Comparison of ENCODE assay signal across 10 mouse cellular contexts in the genomic region with DNA sequence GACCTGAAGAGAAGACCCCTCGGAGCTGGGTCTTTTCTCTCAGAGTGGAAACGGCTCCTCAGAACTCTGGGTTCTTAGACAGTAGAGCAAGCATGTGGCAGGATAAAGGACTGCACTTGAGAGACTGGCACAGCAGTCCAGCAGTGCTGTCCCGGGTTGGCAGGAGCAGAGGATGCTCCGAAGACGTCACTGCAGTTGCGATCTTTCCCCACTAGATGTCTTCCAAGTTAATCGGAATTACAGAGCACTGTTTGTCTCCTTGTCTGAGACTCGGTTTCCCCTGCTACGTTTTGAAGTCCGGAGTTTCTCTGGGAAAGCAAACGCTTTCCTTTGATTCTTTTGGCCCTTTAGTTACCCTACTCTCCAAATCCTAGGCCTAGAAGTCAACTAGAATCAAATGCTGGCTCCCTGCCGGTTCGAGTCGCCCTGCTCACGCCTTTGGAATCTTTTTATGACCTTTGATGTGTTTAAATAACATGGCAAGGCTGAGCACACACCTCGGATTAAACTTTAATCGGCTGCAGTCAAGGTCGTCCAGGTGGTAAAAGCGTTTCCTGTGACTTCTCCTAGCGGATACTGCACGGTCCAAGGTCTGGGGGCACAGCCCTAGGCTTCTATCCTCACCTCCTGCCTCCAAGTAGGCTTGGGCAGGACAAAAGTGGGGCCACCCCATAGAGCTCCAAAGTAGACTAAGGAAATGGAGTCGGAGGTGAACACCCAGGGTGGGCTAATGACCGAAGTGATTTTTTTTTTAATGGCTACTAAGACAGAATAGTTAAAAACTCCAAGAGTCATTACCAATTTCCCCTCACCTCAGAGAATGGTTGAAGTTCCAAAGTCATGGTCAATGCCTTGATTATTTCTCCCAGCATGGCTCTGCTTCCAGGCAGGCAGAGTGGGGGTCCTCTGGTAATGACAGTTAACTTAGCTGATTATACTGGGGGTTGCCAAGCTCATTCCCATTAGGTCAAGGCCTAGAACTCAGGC. TPM values are rescaled to one million over a fixed set of nuclear protein-coding genes. Genes with fewer than 3 reads are reported as not detected.
DNase-seq lines count a peak whose midpoint lies in the region; ATAC-seq and TF ChIP-seq lines count a peak whose summit lies in the region.
"Had no signal": no experiment of that assay in that cellular context is flagged by ENCODE, and none has a peak within 500 bp of the region (broad histone marks: within the 10 kb centered on the region; RNA-seq: fewer than 3 reads in every experiment).

No protein-coding gene starts in this region.

- no peaks in the 10 kb centered on the region for H3K36me3 ChIP-seq in liver, adult 2 months (ENCODE audit: control insufficient read depth, insufficient read depth, low read length)
- no peaks in the 10 kb centered on the region for H3K36me3 ChIP-seq in embryonic facial prominence, embryonic 11.5 days (replicated peaks; ENCODE audit: control insufficient read depth, insufficient read depth, low read depth, low read length)
- H3K36me3 ChIP-seq in intestine, embryonic 14.5 days (ENCODE audit: control insufficient read depth, insufficient read depth, low read length) = no peaks in the 10 kb centered on the region

- 0 out of 2 replicates have a peak, but pooled peaks cover 4% of the 10 kb centered on the region for H3K4me1 ChIP-seq in liver, adult 2 months (ENCODE audit: control insufficient read depth, insufficient read depth, low read length)
- H3K4me1 ChIP-seq in embryonic facial prominence, embryonic 11.5 days (ENCODE audit: control insufficient read depth, insufficient read depth, low read length) = no peaks in the 10 kb centered on the region
- 0 out of 2 replicates have a peak, but pooled peaks cover 3% of the 10 kb centered on the region for H3K4me1 ChIP-seq in intestine, embryonic 14.5 days (replicated peaks; ENCODE audit: control insufficient read depth, insufficient read depth, low read length)

- TF ChIP-seq CTCF in liver, adult 2 months (IDR thresholded peaks at IDR 0.05; ENCODE audit: low read depth, low read length) = peak; percentile 74

- peak; percentile 66 for DNase-seq in liver, adult 2 months (ENCODE audit: extremely low read depth, low read depth, low spot score)
- DNase-seq in liver = no peak
- peak; percentile 73 for DNase-seq in ZHBTc4 (ENCODE audit: low read depth, low spot score)
- DNase-seq in embryonic facial prominence, embryonic 11.5 days (ENCODE audit: low spot score) = peak; percentile 83
- peak; percentile 87 for DNase-seq in intestine, embryonic 14.5 days (ENCODE audit: low spot score)
- peak; percentile 63 to 71 for DNase-seq in left cerebral cortex, postnatal 14 days (ENCODE audit: low spot score in 2 of 2)
- DNase-seq in neural tube, embryonic 10.5 days (ENCODE audit: extremely low spot score, low spot score) = peak; percentile 74

- WGBS in liver, adult 2 months = 10% methylated on average over 23 of the region's 23 CpGs
- 5% methylated on average over 23 of the region's 23 CpGs for WGBS in embryonic facial prominence, embryonic 11.5 days
- 7% methylated on average over 23 of the region's 23 CpGs for WGBS in intestine, embryonic 14.5 days

- intact Hi-C loops in left cerebral cortex, postnatal 14 days (cut with DNase I) = loop anchor here (5.0 to 10.0 kb wide), 2 partner anchors 304 to 567 kb away; no protein-coding TSS in a partner anchor

- no peak overlapping the region for H3K27ac ChIP-seq in liver, adult 2 months (replicated peaks; ENCODE audit: insufficient read depth, low read depth, low read length)
- H3K27ac ChIP-seq in embryonic facial prominence, embryonic 11.5 days (replicated peaks; ENCODE audit: low read depth, low read length) = no peak overlapping the region
- no peak overlapping the region for H3K27ac ChIP-seq in intestine, embryonic 14.5 days (ENCODE audit: low read depth)

- no peak for TF ChIP-seq POLR2A in liver, adult 2 months (IDR thresholded peaks at IDR 0.05; ENCODE audit: extremely low read depth, insufficient read depth, low read length)

- H3K4me3 ChIP-seq in liver, adult 2 months (ENCODE audit: insufficient read depth, low read depth, low read length) = no peak overlapping the region
- H3K4me3 ChIP-seq in embryonic facial prominence, embryonic 11.5 days (ENCODE audit: low read depth, low read length) = no peak overlapping the region
- H3K4me3 ChIP-seq in intestine, embryonic 14.5 days (ENCODE audit: low read depth, low read length) = no peak overlapping the region

- ATAC-seq in embryonic facial prominence, embryonic 11.5 days (replicated peaks; ENCODE audit: insufficient number of reproducible peaks, low FRiP score, low TSS enrichment, low read depth) = 0 out of 2 replicates have a peak, but pooled peaks have one; percentile 39
- ATAC-seq in intestine, embryonic 14.5 days (replicated peaks; ENCODE audit: low FRiP score, low TSS enrichment, low read depth) = peak; percentile 55; the same call in 1 of the 2 replicates
- no peak for ATAC-seq in erythroid progenitor cell, adult 5-6 weeks (replicated peaks; ENCODE audit: low FRiP score, poor library complexity, severe bottlenecking)

- H3K79me2 ChIP-seq in liver, adult 2 months (ENCODE audit: control insufficient read depth, insufficient read depth, low read length) = no peaks in the 10 kb centered on the region

- peaks cover 35% of the 10 kb centered on the region for H3K27me3 ChIP-seq in liver, adult 2 months (ENCODE audit: control insufficient read depth, insufficient read depth, low read length)
- peaks cover 88% of the 10 kb centered on the region for H3K27me3 ChIP-seq in embryonic facial prominence, embryonic 11.5 days (ENCODE audit: control insufficient read depth, insufficient read depth, low read length)
- H3K27me3 ChIP-seq in intestine, embryonic 14.5 days (replicated peaks; ENCODE audit: control insufficient read depth, insufficient read depth, low read length) = peaks cover 97% of the 10 kb centered on the region

- no peaks in the 10 kb centered on the region for H3K9me3 ChIP-seq in embryonic facial prominence, embryonic 11.5 days (replicated peaks; ENCODE audit: control insufficient read depth, low read length)
- no peaks in the 10 kb centered on the region for H3K9me3 ChIP-seq in intestine, embryonic 14.5 days (ENCODE audit: control insufficient read depth, low read length)

- no peak overlapping the region for H3K9ac ChIP-seq in liver, adult 2 months (ENCODE audit: low read depth, low read length)
- no peak overlapping the region for H3K9ac ChIP-seq in embryonic facial prominence, embryonic 11.5 days (replicated peaks; ENCODE audit: low read length)
- no peak overlapping the region for H3K9ac ChIP-seq in intestine, embryonic 14.5 days (ENCODE audit: low read length)

- H3K4me2 ChIP-seq in embryonic facial prominence, embryonic 11.5 days (ENCODE audit: low read depth, low read length) = no peak overlapping the region
- H3K4me2 ChIP-seq in intestine, embryonic 14.5 days (ENCODE audit: low read length) = no peak overlapping the region

RNA-seq across cellular contexts. Expression of gene Hoxa13, which starts 10.1 kb away (rescaled TPM):
- total RNA-seq in liver, adult 2 months (2014; rRNA removed) = not detected in 2 replicates
- not detected in 2 replicates for polyA plus RNA-seq in liver, adult 2 months (2012; rRNA removed)
- not detected in 2 replicates for polyA plus RNA-seq in embryonic facial prominence, embryonic 11.5 days (2014; fragmentation: Nextera tagmentation; extraction: Ambion mirVana)
- 0.35 and 0.39 TPM in 2 replicates for polyA plus RNA-seq in intestine, embryonic 14.5 days (2014; fragmentation: Nextera tagmentation; extraction: Ambion mirVana)
- total RNA-seq in left cerebral cortex, postnatal 14 days (2021) = not detected
- not detected in 2 replicates for total RNA-seq in erythroid progenitor cell, adult 5-6 weeks (2015; ENCODE audit: low replicate concordance)
- total RNA-seq in erythroid progenitor cell, adult 5-6 weeks (2017; ENCODE audit: low replicate concordance) = not detected in 2 replicates
- total RNA-seq: layer of hippocampus, postnatal 14 days had no signal
- polyA plus RNA-seq: stomach, embryonic 14.5 days had no signal

RNA-seq across cellular contexts. Expression of gene Hoxa11, which starts 25.2 kb away (rescaled TPM):
- total RNA-seq in liver, adult 2 months (2014; rRNA removed) = not detected in 2 replicates
- polyA plus RNA-seq in liver, adult 2 months (2012; rRNA removed) = not detected in 2 replicates
- not detected in 2 replicates for polyA plus RNA-seq in embryonic facial prominence, embryonic 11.5 days (2014; fragmentation: Nextera tagmentation; extraction: Ambion mirVana)
- polyA plus RNA-seq in intestine, embryonic 14.5 days (2014; fragmentation: Nextera tagmentation; extraction: Ambion mirVana) = 2.0 and 2.6 TPM in 2 replicates
- total RNA-seq in left cerebral cortex, postnatal 14 days (2021) = not detected
- total RNA-seq in erythroid progenitor cell, adult 5-6 weeks (2015; ENCODE audit: low replicate concordance) = not detected in 2 replicates
- not detected in 2 replicates for total RNA-seq in erythroid progenitor cell, adult 5-6 weeks (2017; ENCODE audit: low replicate concordance)
- total RNA-seq: layer of hippocampus, postnatal 14 days had no signal
- polyA plus RNA-seq: stomach, embryonic 14.5 days had no signal

RNA-seq across cellular contexts. Expression of gene Hoxa10, which starts 30.1 kb away (rescaled TPM):
- not detected in 2 replicates for total RNA-seq in liver, adult 2 months (2014; rRNA removed)
- not detected in 2 replicates for polyA plus RNA-seq in liver, adult 2 months (2012; rRNA removed)
- 0.20 TPM in 1 of 2 replicates, not detected in the other for polyA plus RNA-seq in embryonic facial prominence, embryonic 11.5 days (2014; fragmentation: Nextera tagmentation; extraction: Ambion mirVana)
- polyA plus RNA-seq in intestine, embryonic 14.5 days (2014; fragmentation: Nextera tagmentation; extraction: Ambion mirVana) = 15.6 and 20.4 TPM in 2 replicates
- not detected for total RNA-seq in left cerebral cortex, postnatal 14 days (2021)
- not detected in 2 replicates for total RNA-seq in erythroid progenitor cell, adult 5-6 weeks (2015; ENCODE audit: low replicate concordance)
- 0.15 TPM in 1 of 2 replicates, not detected in the other for total RNA-seq in erythroid progenitor cell, adult 5-6 weeks (2017; ENCODE audit: low replicate concordance)
- total RNA-seq: layer of hippocampus, postnatal 14 days had no signal
- polyA plus RNA-seq: stomach, embryonic 14.5 days had no signal

RNA-seq across cellular contexts. Expression of gene Hoxa9, which starts 39.9 kb away (rescaled TPM):
- total RNA-seq in liver, adult 2 months (2014; rRNA removed) = not detected in 2 replicates
- 0.06 and 0.10 TPM in 2 replicates for polyA plus RNA-seq in liver, adult 2 months (2012; rRNA removed)
- polyA plus RNA-seq in embryonic facial prominence, embryonic 11.5 days (2014; fragmentation: Nextera tagmentation; extraction: Ambion mirVana) = 0.11 and 0.56 TPM in 2 replicates
- 4.2 and 7.1 TPM in 2 replicates for polyA plus RNA-seq in intestine, embryonic 14.5 days (2014; fragmentation: Nextera tagmentation; extraction: Ambion mirVana)
- total RNA-seq in left cerebral cortex, postnatal 14 days (2021) = not detected
- total RNA-seq in erythroid progenitor cell, adult 5-6 weeks (2015; ENCODE audit: low replicate concordance) = 0.36 and 0.84 TPM in 2 replicates
- total RNA-seq in erythroid progenitor cell, adult 5-6 weeks (2017; ENCODE audit: low replicate concordance) = 4.5 TPM in 1 of 2 replicates, not detected in the other
- total RNA-seq: layer of hippocampus, postnatal 14 days had no signal

RNA-seq across cellular contexts. Expression of gene Evx1, which starts 42.5 kb away (rescaled TPM):
- not detected in 2 replicates for total RNA-seq in liver, adult 2 months (2014; rRNA removed)
- polyA plus RNA-seq in liver, adult 2 months (2012; rRNA removed) = not detected in 2 replicates
- polyA plus RNA-seq in embryonic facial prominence, embryonic 11.5 days (2014; fragmentation: Nextera tagmentation; extraction: Ambion mirVana) = 0.22 and 0.67 TPM in 2 replicates
- not detected in 2 replicates for polyA plus RNA-seq in intestine, embryonic 14.5 days (2014; fragmentation: Nextera tagmentation; extraction: Ambion mirVana)
- not detected for total RNA-seq in left cerebral cortex, postnatal 14 days (2021)
- total RNA-seq in erythroid progenitor cell, adult 5-6 weeks (2015; ENCODE audit: low replicate concordance) = not detected in 2 replicates
- not detected in 2 replicates for total RNA-seq in erythroid progenitor cell, adult 5-6 weeks (2017; ENCODE audit: low replicate concordance)
- total RNA-seq: layer of hippocampus, postnatal 14 days had no signal
